Mouse (Mus musculus): ENCODE measurements at regions not wholly inside any gene's neighbourhood (a gene's known extent, or its start where the extent isn't known, plus 50 kb on each side); places are given as distances from the start of the nearest gene placed in this dataset.
A peak's percentile ranks its signal among the peaks of the same experiment; 100 is the strongest.

DNA sequence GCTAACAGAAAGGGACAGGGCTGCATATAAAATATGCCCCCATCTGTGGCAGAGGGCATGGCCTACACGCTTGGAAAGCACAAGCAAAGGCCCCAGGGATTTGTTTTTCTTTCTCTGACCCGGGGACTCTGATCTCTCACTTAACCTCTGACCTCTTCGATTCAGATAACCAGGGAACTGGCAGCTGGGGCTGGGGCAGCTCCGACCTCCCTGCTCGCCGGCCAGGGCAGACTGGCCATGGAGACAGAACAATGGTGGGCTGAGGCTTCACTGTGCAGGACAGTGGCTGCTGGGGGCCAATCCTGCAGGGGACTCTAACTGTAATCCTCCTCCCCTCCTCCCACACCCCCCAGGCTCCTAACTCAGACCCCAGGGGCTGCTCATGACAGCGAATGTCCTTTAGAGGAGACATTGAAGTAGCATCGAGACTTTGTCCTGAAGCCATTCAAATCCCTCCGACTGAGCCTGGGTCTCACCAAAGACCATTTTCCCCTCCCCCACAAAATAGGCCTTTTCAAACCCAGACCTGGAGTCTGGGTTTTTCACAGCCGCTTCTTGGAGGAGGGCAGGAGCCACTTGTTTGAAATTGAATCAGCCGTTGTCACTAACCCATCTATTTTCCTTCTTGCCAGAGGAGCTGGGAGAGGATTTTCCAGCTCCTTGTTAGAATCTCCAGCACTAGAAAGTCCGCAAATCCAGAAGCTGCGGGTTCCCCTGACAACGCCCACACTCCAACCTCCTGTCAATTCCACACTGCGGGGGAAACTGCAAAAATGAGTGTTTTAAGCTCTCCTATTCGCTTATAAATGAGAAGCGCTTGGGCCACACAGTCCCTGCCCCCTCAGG, 145.6 kb upstream of the Rybp start:
- ATAC-seq (ENCODE audit: extremely low read depth, insufficient number of reproducible peaks, low FRiP score, poor library complexity, severe bottlenecking) = no peak

DNA sequence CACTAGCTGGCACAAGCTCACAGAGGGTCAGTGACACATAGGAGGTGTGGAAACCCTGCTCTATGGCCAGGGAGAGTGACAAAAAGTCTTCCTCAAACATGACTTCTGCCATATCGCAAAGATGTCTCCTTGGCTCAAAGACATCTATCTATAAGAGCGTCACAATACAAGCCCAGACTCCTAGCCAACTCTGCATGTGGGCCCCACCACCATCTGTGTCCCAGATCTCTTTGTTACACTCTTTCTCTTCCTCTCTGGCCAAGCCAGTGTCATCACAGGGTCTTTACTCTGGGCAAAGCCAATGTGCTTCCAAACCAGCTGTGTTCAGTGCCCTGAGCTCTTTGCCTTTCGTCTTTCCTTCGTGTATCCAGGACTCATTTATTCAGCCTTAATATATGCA, 143.0 kb upstream of the Rybp start:
- no peak for ATAC-seq (ENCODE audit: extremely low read depth, insufficient number of reproducible peaks, low FRiP score, poor library complexity, severe bottlenecking)

DNA sequence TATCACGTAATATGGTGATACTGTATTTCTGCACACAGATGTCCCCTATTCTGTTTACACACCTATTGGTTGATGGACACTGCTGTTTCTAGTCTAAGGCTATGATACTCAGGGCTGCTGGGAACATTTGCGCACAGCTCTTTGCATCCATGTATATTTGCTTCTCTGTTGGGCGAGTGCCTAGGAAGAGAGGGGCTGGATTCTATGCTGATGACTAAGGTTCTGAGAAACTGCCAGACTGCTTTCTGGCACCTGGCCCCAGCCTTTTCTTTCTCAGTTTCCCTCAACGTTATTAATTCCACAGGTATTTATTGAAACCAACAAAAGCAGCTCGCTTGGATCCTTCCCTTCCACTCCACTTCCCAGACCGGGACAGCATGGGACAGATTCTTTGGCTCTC, 142.2 kb upstream of the Rybp start:
- ATAC-seq (ENCODE audit: extremely low read depth, insufficient number of reproducible peaks, low FRiP score, poor library complexity, severe bottlenecking) = no peak

DNA sequence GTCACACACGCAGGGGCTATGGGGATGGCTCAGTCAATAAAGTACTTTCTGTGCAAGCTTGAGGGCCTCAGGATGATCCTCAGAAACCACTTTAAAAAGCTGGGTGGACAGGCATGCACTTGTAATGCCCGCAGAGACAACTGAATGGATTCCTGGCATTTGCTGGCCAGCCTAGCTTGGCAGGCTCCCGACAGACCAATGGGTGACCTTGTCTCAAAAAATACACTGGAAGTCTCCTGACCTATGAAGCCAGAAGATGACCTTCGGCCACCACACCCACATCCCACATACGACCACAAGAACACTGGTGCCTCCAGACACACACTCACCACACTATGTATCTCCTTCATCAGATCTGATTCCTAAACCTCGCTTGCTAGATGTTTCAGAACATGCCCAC, 141.5 kb upstream of the Rybp start:
- ATAC-seq (ENCODE audit: extremely low read depth, insufficient number of reproducible peaks, low FRiP score, poor library complexity, severe bottlenecking) = no peak

DNA sequence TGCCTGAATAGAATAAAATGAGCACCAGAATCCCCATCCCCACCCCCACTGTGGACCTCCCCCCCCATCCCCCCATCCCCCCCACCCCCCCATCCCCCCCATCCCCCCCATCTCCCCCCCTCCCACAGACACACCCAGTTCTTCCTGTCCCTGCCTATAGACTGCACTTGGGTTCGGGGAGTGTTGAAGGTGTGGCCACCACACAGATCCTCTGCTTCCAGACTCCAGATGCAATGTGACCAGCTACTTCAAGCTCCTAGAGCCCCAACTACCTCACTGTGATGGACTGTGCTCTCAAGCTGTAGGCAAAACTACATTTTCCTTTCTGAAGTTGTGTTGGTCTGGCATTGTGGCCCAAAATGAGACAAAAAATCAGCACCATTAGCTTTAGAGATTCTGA, 138.3 kb upstream of the Rybp start:
- no peak for ATAC-seq (ENCODE audit: extremely low read depth, insufficient number of reproducible peaks, low FRiP score, poor library complexity, severe bottlenecking)

DNA sequence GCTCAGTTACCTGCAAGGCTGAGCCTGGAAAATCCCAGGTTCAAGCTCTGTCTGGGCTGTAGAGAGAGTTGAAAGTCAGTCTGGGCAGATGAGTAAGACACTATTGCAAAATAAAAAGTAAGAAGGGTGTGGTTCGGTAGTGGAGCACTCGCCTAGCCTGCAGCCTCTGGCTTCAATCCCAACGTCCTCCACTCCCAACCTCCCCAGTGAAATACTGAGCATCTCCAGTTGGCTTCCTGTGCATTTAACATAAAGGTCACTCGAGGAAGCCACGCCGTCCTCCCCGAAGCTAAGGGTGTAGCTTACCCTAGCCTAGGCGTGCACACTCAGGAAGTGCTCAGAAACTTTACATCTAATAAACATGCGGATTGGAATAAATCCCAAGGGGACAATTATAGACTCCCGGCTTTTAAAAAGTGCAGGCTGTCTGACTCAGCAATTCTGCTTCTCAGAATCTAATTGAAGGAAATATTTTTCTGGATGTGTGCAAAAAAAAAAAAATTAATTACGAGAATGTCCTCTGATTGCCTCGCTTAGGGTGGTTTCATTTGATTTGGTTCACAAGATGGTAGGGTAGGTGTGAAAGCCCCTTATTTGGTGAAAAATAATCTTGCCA, 137.6 kb upstream of the Rybp start:
- no peak for ATAC-seq (ENCODE audit: extremely low read depth, insufficient number of reproducible peaks, low FRiP score, poor library complexity, severe bottlenecking)

DNA sequence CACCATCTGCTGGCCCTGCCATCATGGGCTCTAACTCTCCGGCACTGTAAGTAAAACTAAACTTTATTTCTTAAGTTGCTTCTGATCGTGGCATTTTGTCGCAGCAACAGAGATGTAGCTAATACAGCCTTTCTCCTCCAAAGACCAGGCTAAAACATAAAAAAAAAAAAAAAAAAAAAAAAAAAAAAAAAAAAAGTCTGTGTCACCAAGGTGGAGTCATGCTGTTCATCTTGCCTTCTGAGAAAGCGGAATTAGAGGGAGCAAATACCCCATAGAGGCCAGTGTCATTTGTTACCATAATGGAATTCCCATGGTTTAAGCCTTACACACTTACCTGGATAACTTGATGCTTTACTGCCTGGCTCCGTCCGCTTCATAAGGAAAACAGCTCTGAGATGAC, 136.9 kb upstream of the Rybp start:
- ATAC-seq (ENCODE audit: extremely low read depth, insufficient number of reproducible peaks, low FRiP score, poor library complexity, severe bottlenecking) = no peak

DNA sequence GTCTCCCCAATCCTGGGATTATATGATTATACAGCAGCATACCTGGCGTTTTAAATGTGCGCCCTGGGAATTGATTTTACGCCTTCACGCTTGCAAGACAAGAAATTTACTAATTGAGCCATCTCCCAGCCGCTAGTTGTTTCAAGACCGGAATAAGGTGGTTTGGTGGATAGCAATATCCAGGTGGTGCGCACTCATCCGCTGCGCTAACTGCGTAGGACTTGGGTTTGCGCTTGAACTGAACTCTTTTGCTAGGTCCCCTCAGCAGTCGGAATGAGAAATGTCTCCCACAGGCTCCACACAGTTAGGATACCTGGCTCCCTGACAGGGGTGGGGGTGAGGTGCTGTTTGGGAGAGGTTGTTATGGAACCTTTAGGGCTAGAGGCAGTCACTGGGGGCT, 136.4 kb upstream of the Rybp start:
- no peak for ATAC-seq (ENCODE audit: extremely low read depth, insufficient number of reproducible peaks, low FRiP score, poor library complexity, severe bottlenecking)

DNA sequence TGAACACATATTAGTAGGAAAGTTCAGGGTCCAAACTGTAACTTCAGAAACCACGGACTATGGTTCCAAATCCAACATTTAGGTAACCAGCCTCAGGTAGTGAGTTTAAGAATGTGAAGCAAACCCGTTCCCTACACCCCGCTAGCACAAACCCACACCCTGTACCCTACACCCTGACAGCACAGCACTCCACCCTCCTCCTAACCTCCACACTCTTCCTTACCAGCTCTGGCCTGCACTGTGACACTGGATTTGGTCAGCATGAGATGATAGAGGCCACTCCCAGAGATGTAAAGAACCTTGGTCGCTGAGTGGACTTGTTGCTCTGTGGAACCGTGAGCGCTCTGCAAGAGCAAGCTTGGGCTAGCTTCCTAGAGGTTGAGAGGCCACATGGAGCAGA, 135.3 kb upstream of the Rybp start:
- ATAC-seq (ENCODE audit: extremely low read depth, insufficient number of reproducible peaks, low FRiP score, poor library complexity, severe bottlenecking) = no peak

DNA sequence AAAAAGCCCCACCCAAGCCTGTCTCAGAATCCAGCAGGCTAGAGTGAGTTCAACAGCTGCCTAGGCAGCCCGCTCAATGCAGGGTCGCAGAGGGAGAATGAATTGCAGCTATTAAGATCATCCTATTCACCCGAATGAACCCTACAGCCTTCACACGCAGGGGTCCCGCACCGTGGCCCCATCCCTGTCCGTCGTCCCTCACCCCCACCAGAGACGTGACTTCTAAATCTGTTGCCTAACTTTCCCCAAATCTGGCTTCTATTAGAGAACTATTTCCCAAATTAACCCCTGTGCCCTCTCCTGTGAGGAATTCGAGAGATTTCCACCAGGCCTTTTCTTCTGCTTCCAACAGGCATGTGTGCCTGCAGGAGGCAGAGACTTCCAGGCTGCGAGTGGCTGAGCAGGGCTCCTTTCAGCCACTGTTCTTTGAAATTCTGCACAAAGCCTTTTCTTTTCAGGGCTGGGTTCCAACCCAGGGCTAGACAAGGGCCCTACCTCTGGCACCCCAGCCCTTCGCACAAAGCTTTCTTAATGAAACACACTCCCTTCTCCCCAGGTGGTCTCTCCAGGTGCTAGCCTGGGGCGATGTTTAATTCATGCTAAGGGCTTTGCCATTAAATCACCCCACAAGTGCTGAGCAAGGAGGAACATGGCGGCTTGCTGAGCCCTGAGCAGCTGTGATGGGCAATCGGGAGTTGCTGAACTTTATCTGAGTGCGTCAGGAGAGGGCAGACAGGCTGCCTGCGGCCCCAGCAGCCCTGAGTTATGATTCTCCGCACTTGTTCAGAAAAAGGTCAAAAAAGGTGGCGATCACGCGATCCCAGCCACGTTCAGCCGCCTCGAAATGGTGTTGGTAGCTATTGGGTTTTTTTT, 134.7 kb upstream of the Rybp start:
- no peak for ATAC-seq (ENCODE audit: extremely low read depth, insufficient number of reproducible peaks, low FRiP score, poor library complexity, severe bottlenecking)

DNA sequence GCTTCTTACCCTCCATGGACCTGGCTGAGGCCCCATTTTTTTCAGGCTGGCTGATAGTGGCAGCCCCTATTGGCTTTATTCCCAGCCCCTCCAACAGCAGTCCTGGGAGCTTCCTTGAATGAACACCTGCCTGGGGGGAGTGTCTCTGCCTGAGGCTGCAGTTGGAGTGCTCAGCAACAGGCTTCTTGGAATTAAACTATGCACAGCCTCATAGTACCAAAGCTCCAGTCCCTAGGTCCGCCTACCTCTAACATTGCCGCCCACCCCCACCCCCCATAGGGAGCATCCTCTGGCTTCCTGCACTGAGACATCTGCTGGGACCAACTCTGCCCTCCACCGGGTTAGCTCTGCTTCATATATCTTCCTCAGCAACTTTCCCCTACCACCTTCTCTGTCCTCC, 133.3 kb upstream of the Rybp start:
- no peak for ATAC-seq (ENCODE audit: extremely low read depth, insufficient number of reproducible peaks, low FRiP score, poor library complexity, severe bottlenecking)

DNA sequence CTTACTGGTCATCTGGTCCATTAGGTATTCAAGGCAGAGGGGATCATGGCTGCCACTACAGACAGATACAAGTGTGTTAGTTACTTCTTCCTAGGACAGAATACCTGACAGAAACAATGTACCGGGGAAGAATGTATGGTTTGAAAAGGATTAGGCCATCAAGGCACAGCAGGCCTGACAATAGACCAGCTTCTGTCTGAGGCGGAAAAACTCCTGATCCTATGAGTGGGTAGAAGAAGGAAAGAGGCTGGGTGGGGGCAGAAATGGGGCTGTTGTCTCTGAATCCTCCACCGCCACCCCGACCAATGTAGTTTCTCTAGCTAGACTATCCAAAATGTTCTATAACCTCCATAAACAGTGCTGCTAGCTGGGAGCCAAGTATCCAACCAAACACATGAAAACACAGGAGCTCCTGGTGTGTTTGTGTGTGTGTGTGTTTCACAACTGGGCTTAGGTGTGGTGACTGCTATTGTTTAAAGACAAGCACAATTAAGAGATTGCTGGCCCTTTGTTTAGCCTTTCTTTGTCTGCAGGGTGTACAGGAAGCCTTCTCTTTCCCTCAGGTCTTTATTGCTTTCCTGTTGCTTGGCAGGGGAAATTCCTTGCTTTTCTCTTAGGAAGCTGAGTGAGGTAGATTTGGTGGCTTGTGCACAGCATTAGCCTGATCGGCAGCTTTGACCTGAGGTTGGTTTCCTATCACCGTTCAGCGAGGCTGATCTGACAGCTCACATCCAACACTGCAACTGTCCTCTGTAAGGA, 132.7 kb upstream of the Rybp start:
- ATAC-seq (ENCODE audit: extremely low read depth, insufficient number of reproducible peaks, low FRiP score, poor library complexity, severe bottlenecking) = no peak

DNA sequence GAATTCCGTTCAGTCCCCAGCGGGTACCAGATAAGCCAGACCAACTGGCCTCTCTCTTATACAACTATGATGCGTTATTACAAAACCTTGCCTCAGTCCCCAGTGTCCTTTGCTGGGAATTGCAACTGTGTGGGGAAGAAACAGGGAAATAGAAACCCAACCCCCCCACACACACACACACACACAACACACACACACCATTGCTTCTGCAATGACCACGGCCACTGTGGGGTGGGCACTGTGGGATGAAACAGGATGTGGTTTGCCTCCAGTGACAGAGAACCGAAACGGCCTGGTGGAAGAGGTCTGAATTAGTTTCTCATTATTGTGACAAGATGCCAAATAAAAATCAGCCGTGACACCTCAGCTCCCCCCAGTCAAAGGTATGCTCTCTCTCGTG, 128.8 kb upstream of the Rybp start:
- ATAC-seq (ENCODE audit: extremely low read depth, insufficient number of reproducible peaks, low FRiP score, poor library complexity, severe bottlenecking) = peak; percentile 71

DNA sequence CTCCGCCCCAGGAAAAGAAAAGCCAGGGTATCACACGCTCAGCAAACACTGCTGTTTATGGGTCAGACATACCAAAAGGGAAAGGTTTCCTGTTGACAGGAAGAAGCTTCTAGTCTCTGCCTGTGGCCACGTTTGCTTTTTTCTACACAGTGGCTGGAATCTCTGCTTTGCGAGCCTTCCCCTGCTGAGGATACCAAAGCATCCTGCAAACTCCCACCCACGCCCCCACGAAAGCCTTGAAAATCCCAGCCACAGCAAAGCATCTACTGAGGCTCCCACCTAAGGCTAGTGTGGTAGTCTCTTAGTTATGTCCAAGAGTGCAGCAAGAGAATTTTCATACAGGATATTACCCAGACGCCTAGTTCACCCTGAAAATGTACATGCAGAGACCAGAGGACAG, 128.2 kb upstream of the Rybp start:
- ATAC-seq (ENCODE audit: extremely low read depth, insufficient number of reproducible peaks, low FRiP score, poor library complexity, severe bottlenecking) = no peak

DNA sequence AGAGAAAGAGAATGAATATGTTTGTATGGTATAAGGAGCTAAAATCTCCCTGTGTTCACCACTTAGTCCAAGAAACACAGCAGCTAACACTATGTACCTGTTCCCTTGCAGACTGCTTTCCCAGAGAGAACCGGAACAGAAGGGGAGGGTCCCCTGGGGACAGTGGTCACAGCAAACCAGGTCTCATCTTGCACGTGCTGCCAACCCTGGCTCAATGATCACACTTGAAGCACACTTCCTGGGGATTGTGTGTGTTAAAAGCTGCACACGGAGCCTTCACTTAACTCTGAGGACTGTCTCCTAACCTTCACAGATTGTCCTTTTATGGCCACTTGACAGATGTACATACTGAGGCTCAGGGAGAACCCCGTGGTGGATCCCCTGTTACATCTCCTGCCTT, 127.6 kb upstream of the Rybp start:
- no peak for ATAC-seq (ENCODE audit: extremely low read depth, insufficient number of reproducible peaks, low FRiP score, poor library complexity, severe bottlenecking)

DNA sequence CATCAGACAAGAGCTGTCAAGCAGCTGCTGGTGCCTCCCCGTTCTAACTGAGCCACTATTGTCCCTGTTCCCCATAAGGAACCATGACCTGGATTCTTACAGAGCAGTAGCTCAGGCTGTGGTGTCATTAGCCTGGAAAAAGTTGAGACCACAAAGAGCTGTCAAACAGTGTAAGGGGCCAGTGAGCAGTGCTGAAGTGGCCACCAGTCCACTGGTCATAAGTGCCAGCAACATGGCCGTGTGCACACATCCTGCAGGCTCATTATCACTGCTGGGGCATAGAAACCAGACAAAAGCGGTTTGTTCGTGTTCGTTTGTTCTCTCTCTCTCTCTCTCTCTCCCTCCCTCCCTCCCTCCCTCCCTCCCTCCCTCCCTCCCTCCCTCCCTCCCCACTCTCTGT, 125.2 kb upstream of the Rybp start:
- ATAC-seq (ENCODE audit: extremely low read depth, insufficient number of reproducible peaks, low FRiP score, poor library complexity, severe bottlenecking) = no peak

DNA sequence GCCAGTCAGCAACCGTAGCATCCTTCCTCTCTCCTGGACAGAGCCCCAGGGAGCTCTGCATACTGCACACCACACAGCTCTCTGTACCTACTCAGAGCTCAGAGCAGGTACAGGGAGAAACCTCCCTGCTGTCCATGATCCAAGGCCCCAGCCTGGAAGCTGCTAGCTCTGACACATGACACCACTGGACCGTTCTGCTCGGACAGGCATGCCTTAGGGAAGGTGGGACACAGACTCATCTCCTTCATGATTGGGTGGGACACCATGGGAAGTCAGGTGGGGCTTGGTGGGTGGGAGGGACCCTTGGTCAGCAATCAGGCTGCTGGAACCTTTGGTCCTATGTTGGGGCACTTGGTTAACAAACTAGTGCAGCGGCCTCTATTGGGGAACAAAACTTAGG, 124.7 kb upstream of the Rybp start:
- ATAC-seq (ENCODE audit: extremely low read depth, insufficient number of reproducible peaks, low FRiP score, poor library complexity, severe bottlenecking) = no peak

DNA sequence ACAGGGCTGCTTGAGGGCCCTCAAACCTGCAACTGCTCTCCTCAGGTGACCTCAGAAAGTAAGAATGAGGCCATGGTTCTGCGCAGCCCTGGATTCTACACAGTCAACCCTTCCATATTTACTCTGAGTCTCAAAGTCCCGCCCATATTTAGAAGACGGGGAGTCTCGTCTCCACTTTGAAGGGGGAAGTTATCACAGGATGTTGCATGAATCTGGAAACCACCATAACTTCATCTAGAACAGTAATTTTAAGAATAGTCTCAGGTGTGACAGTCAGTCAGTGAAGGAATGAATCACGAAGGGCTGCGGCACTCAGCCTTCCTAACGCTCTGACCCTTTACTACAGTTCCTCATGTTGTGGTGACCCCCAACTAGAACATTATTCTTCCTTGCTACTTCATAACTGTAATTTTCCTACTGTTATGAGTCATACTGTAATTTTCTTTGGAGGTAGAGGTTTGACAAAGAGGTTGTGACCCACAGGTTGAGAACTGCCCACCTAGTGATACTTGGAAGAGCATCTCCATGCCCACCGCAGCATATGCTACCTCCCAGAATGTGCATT, 122.9 kb upstream of the Rybp start:
- ATAC-seq (ENCODE audit: extremely low read depth, insufficient number of reproducible peaks, low FRiP score, poor library complexity, severe bottlenecking) = peak; percentile 75

DNA sequence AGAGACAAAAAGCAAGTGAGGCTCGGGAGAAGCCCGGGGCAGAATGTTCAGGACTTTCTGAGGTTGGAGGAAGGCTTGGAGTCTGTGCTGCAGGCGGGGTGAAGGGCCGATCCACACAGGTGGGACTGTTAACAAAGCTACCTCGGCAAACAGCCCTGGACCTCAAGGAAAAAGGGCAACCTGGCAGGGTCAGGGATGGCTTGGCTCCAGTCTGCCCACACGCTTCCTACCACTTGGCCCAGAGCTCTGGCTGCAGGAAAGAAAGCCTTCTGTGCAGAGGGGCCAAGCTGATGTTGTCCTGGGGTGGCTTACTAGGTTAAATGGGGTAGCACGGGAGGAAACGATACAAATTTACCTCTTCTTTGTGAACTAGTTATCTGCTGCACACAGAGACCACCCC, 121.5 kb upstream of the Rybp start:
- no peak for ATAC-seq (ENCODE audit: extremely low read depth, insufficient number of reproducible peaks, low FRiP score, poor library complexity, severe bottlenecking)

Measured in neutrophil, adult 5-6 weeks (primary cell).